Mouse (Mus musculus): ENCODE measurements around the gene Gse1. TPM values are rescaled to one million over a fixed set of nuclear protein-coding genes. Genes with fewer than 3 reads are reported as not detected.

The Gse1 gene
- 10 to 100 TPM; 46.7 to 48.3 TPM for total RNA-seq (2023)

DNA sequence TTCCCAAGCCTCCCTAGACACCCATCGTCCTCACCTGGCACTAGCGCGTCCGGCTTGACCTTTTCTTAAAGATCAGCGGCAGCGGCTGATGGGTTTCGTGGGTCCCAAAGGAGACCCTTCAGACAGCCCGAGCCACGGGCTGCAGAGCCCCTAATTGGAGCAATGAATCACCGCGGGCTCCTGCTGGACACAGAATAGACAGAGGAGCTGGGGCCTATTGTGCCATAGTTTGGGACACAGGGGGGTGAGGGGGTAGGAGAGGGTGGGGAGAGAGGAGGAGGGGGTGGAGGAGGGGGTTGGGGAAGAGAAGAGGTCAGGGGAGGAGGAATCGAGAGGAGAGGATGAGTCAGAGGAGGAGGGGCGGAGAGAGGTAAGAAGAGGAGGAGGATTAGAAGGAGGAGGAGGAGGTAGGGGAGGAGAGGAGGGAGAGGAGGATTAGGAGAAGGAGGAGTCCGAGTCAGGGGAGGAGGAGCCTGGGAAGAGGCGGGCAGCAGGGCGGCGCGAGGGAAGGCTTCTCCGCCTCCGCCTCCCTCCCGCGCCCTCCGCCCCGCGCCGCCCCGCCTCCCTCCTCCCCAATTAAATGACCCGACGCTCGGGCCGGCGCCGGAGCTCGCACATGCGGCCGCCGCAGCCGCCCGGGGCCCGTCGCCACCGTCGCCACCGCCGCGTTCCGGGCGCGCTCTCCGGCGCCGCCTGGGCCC is at the start of gene Gse1:
Gene Gse1, plus strand, starts transcription at position 566 of the 701 bp plus-strand sequence.

GRCm38 (mm10) chr8:120588908-120589771 is 360.9 kb downstream of the Gse1 start, which contains the start of gene Gins2:
TSS of gene Gins2 (minus strand) at chr8:120589304.

Other genes with a start within 250 kb of the Gse1 start
- 10 to 100 TPM; 82.9 to 96.4 TPM for gene Crispld2, start 236.0 kb upstream of the Gse1 start, total RNA-seq (2023)
- gene Zdhhc7, start 127.0 kb upstream of the Gse1 start, total RNA-seq (2023), result 10 to 100 TPM; 34.9 to 48.0 TPM
- gene 6430548M08Rik, start 114.3 kb upstream of the Gse1 start, total RNA-seq (2023), result 100 to 1,000 TPM; 194 to 197 TPM
- gene Fam92b, start 51.0 kb upstream of the Gse1 start, total RNA-seq (2023), result not detected

Measured in neutrophil, adult 83 days (primary cell).